Mouse (Mus musculus) bone marrow, adult 2 months (tissue): ENCODE results near the gene Bst2.

Experiments used
- CTCF ChIP-seq: fragments of 200-500 bp; IDR thresholded peaks from 2 replicates; pipeline ENCODE4 v1.5.1; 2011; ENCODE audit warnings: low read length, control low read depth; ENCODE audit not compliant: control insufficient read depth, insufficient read depth
- POLR2A ChIP-seq: fragments of 200-500 bp; IDR thresholded peaks from 2 replicates; pipeline ENCODE4 v1.6.1; 2011; ENCODE audit warnings: low read depth, mild to moderate bottlenecking, control low read depth, low read length, borderline replicate concordance; ENCODE audit not compliant: control insufficient read depth

GRCm38 (mm10) chr8:71545053-71545452, 7.8 kb upstream of the Bst2 start:
- TF ChIP-seq CTCF (no peak), POLR2A (no peak)
